Mouse (Mus musculus): ENCODE data around the gene Hmgcs1.
A peak's percentile ranks its signal among the peaks of the same experiment; 100 is the strongest.

Hmgcs1 gene

DNA sequence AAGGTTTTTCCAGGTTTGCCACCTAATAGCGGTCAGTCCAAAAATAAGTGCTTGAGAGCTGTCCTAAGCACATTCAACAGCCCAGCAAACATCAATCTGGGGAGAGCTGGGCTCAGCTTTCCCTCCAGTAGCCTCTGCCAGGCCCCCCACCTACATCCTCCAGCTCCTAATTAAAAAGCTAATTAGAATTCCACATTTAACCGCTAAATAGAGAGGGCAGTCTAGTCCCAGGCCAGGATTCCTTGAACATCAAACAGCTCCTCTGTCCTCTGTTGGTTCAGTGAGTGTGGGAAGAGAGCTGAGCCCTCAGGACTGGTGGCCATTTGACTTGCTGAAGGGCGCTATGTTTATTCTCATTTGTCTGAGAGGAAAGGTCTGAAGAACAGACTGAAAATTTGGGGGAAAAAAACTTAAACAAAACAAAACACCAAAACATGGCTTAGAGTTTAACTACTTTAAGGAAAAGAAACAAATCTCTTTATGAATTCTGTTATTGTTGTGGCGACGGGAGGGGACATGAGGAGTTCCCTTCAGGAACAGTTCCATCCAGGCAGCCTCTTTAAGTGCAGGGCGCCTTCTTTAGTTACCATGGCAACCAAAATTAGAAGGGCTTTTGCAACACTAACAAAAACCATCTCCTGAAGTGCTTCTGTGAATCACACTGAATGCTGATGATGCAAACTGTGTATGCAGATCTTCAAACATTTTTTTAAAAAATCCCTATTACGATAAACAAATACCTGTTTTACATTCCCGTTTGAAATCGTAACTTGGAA is 63.9 kb downstream of the Hmgcs1 start:
- no peak for DNase-seq

DNA sequence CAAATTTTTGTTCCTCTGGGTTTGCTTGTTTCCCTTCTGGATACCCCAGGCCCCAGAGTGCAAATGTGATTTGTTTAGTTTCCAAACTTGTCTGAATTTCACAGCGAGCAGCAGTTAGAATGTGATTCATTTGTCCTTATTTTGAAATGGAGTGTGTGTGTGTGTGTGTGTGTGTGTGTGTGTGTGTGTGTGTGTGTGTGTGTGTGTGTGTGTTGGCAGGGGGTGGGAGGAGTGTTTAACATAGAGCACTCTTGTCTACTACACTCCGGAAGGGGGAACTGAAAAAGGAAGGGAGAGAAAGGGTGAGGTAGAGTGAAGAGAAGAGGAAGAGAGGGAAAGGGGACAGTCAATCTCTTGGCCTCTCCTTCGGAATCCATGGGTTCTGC is 64.4 kb downstream of the Hmgcs1 start:
- no peak for DNase-seq

DNA sequence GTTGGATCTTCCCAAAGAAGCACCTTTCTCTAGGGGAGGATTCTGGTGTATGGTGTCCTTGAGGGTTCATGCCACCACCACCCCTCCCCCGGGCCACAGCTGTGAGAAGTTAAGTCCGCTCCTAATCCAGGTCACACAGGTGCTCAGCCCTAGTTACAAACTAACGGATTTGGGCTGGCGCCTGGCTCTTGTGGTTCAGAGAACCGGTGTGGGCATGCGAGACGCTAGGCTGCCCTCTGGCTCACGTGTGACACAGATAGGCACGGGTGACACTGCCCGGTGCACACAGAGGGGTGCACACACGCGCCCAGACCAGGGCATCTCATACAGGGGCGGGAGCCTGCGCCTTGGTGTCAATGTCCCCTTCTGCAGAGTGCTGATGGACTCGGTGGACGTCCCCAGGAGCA is 65.0 kb downstream of the Hmgcs1 start:
- peak; percentile 83 for DNase-seq

DNA sequence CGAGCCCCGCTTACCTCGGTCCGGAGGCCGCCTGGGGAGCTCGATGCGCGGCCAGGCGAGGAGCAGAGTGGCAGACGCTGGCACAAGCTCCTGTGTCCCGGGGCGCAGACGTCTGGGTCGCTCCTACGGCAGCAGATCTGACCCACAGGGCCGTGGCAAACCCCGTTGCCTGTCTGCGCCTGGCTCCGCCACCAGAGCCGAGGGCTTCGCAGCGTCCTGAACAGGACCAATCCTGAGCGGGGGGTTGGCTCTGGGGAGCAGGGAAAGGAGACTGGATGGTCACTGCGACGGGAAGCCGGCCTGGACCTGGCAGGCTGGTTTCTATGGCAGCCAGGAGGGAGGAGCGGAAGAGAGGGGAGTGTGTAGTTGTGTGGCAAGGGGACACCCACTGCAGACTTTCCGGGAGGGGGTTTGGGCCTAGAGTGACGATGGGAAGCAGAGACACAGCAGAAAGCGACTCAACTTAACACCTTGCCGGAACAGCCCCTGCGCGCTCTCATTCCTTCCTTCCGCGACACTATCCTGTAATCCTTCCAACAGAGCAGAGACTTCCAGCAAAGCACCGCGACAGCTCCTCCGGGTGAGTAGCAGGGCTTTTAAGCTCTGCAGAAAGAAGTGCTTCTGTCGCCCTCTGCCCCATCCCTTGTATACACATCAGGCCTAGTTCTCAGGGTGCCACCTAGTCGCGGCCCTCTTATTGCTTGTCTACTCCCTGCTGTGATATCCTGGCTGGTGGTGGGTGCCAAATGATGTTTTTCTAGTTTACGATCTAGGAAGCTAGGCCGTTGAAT is 65.7 kb downstream of the Hmgcs1 start, which contains the start of gene Nim1k:
TSS of gene Nim1k (minus strand) at position 202 of the 791 bp plus-strand sequence.
- DNase-seq = peak; percentile 77

DNA sequence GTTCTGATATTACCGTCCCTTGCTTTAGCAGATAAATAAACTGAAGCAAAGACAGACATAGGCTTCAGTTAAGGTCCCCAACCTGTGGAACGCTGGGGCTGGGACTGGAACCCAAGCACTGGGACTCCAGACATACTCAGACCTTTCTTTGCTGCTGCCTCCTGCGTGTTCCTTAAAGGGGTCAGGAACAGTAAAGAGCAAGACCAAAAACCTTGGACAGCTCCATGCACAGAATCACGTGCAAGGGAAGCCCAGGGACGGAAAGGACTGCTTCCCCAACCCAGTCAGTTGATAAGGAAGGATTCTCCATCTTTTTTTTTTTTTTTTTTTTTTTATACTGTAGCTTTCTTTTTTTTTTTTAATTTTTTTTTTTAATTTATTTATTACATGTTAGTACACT is 66.7 kb downstream of the Hmgcs1 start:
- DNase-seq = peak; percentile 36
